Mouse (Mus musculus): ENCODE data around the gene Olfr577. TPM values are rescaled to one million over a fixed set of nuclear protein-coding genes. Genes with fewer than 3 reads are reported as not detected.

Gene Olfr577
- polyA plus RNA-seq, 1 experiment from 2014 or later: not detected

Other genes with a start within 250 kb of the Olfr577 start
- not detected in 2 replicates for gene Olfr559, start 248.5 kb downstream of the Olfr577 start, polyA plus RNA-seq (2015; fragmentation: Nextera tagmentation; extraction: Ambion mirVana)
- gene Olfr560, start 216.6 kb downstream of the Olfr577 start, polyA plus RNA-seq (2015; fragmentation: Nextera tagmentation; extraction: Ambion mirVana): not detected in 2 replicates
- 0.04 and 0.33 TPM in 2 replicates for gene Olfr78, start 216.5 kb downstream of the Olfr577 start, polyA plus RNA-seq (2015; fragmentation: Nextera tagmentation; extraction: Ambion mirVana)
- gene Olfr561, start 204.7 kb downstream of the Olfr577 start, polyA plus RNA-seq (2015; fragmentation: Nextera tagmentation; extraction: Ambion mirVana): not detected in 2 replicates
- not detected in 2 replicates for gene Olfr564, start 172.5 kb downstream of the Olfr577 start, polyA plus RNA-seq (2015; fragmentation: Nextera tagmentation; extraction: Ambion mirVana)
- gene Olfr566, start 117.2 kb downstream of the Olfr577 start, polyA plus RNA-seq (2015; fragmentation: Nextera tagmentation; extraction: Ambion mirVana): not detected in 2 replicates
- 0.45 TPM in 1 of 2 replicates, not detected in the other for gene Olfr568, start 98.8 kb downstream of the Olfr577 start, polyA plus RNA-seq (2015; fragmentation: Nextera tagmentation; extraction: Ambion mirVana)
- gene Olfr569, start 85.1 kb downstream of the Olfr577 start, polyA plus RNA-seq (2015; fragmentation: Nextera tagmentation; extraction: Ambion mirVana): not detected in 2 replicates
- gene Olfr570, start 81.4 kb downstream of the Olfr577 start, polyA plus RNA-seq (2015; fragmentation: Nextera tagmentation; extraction: Ambion mirVana): not detected in 2 replicates
- 0.15 and 0.33 TPM in 2 replicates for gene Olfr571, start 58.4 kb downstream of the Olfr577 start, polyA plus RNA-seq (2015; fragmentation: Nextera tagmentation; extraction: Ambion mirVana)
- not detected in 2 replicates for gene Olfr572, start 51.5 kb downstream of the Olfr577 start, polyA plus RNA-seq (2015; fragmentation: Nextera tagmentation; extraction: Ambion mirVana)
- gene Olfr573-ps1, start 33.4 kb downstream of the Olfr577 start, polyA plus RNA-seq (2015; fragmentation: Nextera tagmentation; extraction: Ambion mirVana): not detected in 2 replicates
- not detected in 2 replicates for gene Olfr574, start 27.5 kb downstream of the Olfr577 start, polyA plus RNA-seq (2015; fragmentation: Nextera tagmentation; extraction: Ambion mirVana)
- not detected in 2 replicates for gene Olfr575, start 17.2 kb downstream of the Olfr577 start, polyA plus RNA-seq (2015; fragmentation: Nextera tagmentation; extraction: Ambion mirVana)
- gene Olfr576, start 13.3 kb downstream of the Olfr577 start, polyA plus RNA-seq (2015; fragmentation: Nextera tagmentation; extraction: Ambion mirVana): not detected in 2 replicates
- gene Olfr578, start 13.4 kb upstream of the Olfr577 start, polyA plus RNA-seq (2015; fragmentation: Nextera tagmentation; extraction: Ambion mirVana): not detected in 2 replicates
- gene Olfr582, start 62.1 kb upstream of the Olfr577 start, polyA plus RNA-seq (2015; fragmentation: Nextera tagmentation; extraction: Ambion mirVana): not detected in 2 replicates
- gene Olfr583, start 75.4 kb upstream of the Olfr577 start, polyA plus RNA-seq (2015; fragmentation: Nextera tagmentation; extraction: Ambion mirVana): not detected in 2 replicates
- not detected in 2 replicates for gene Olfr584, start 105.9 kb upstream of the Olfr577 start, polyA plus RNA-seq (2015; fragmentation: Nextera tagmentation; extraction: Ambion mirVana)
- not detected in 2 replicates for gene Olfr585, start 121.8 kb upstream of the Olfr577 start, polyA plus RNA-seq (2015; fragmentation: Nextera tagmentation; extraction: Ambion mirVana)
- not detected in 2 replicates for gene Olfr586, start 149.7 kb upstream of the Olfr577 start, polyA plus RNA-seq (2015; fragmentation: Nextera tagmentation; extraction: Ambion mirVana)
- not detected in 2 replicates for gene Olfr588-ps1, start 164.9 kb upstream of the Olfr577 start, polyA plus RNA-seq (2015; fragmentation: Nextera tagmentation; extraction: Ambion mirVana)
- gene Olfr589, start 180.4 kb upstream of the Olfr577 start, polyA plus RNA-seq (2015; fragmentation: Nextera tagmentation; extraction: Ambion mirVana): not detected in 2 replicates
- gene Olfr591, start 202.4 kb upstream of the Olfr577 start, polyA plus RNA-seq (2015; fragmentation: Nextera tagmentation; extraction: Ambion mirVana): not detected in 2 replicates
- not detected in 2 replicates for gene Olfr592, start 208.9 kb upstream of the Olfr577 start, polyA plus RNA-seq (2015; fragmentation: Nextera tagmentation; extraction: Ambion mirVana)
- not detected in 2 replicates for gene Olfr593, start 235.9 kb upstream of the Olfr577 start, polyA plus RNA-seq (2015; fragmentation: Nextera tagmentation; extraction: Ambion mirVana)
- gene Olfr594, start 241.1 kb upstream of the Olfr577 start, polyA plus RNA-seq (2015; fragmentation: Nextera tagmentation; extraction: Ambion mirVana): 0.20 TPM in 1 of 2 replicates, not detected in the other